Mouse (Mus musculus) limb, embryonic 12.5 days (tissue): ENCODE results near the gene Npas2. TPM values are rescaled to one million over a fixed set of nuclear protein-coding genes. Genes with fewer than 3 reads are reported as not detected.

Source experiments
- ATAC-seq: fragments of 200-750 bp; cut with Nextera tagmentation; 2 replicates; pipeline ENCODE4 v1.8.0; 2017; ENCODE audit warnings: low read depth, moderate TSS enrichment; ENCODE audit not compliant: insufficient number of reproducible peaks, insufficient read depth, low FRiP score, low TSS enrichment
- H3K27ac ChIP-seq: fragments of 300-500 bp; sonication (generic); 2 replicates; pipeline ENCODE4 v1.5.1; 2016; ENCODE audit warnings: mild to moderate bottlenecking, moderate library complexity
- H3K27me3 ChIP-seq: fragments of 300-500 bp; sonication (generic); 2 replicates; pipeline ENCODE4 v1.6.1; 2016; ENCODE audit warnings: mild to moderate bottlenecking, moderate library complexity
- H3K36me3 ChIP-seq: fragments of 300-500 bp; sonication (generic); 2 replicates; pipeline ENCODE4 v1.6.1; 2016; ENCODE audit warnings: mild to moderate bottlenecking, moderate library complexity
- H3K4me1 ChIP-seq: fragments of 300-500 bp; sonication (generic); replicated peaks from 2 replicates; pipeline ENCODE4 v1.6.1; 2016
- H3K4me2 ChIP-seq: fragments of 300-500 bp; sonication (generic); 2 replicates; pipeline ENCODE4 v1.6.1; 2016; ENCODE audit warnings: mild to moderate bottlenecking, moderate library complexity
- H3K4me3 ChIP-seq: fragments of 300-500 bp; sonication (generic); replicated peaks from 2 replicates; pipeline ENCODE4 v1.5.1; 2016; ENCODE audit warnings: mild to moderate bottlenecking
- H3K9ac ChIP-seq: fragments of 300-500 bp; sonication (generic); replicated peaks from 2 replicates; pipeline ENCODE4 v1.6.1; 2016; ENCODE audit warnings: mild to moderate bottlenecking, moderate library complexity
- H3K9me3 ChIP-seq: fragments of 300-500 bp; sonication (generic); 2 replicates; pipeline ENCODE4 v1.6.1; 2016; ENCODE audit warnings: mild to moderate bottlenecking, moderate library complexity
- WGBS: fragments of 180-500 bp; shearing (Covaris S2); methylation state at CpG from one replicate; pipeline ENCODE4 v1.1.7; 2016; 5-methylcytosine and 5-hydroxymethylcytosine counted together
- polyA plus RNA-seq: library from polyadenylated mRNA; unstranded; fragments of >200 nt; fragmentation: Nextera tagmentation; extraction: Ambion mirVana; gene quantifications from 2 replicates; pipeline ENCODE4 v1.2.1, GENCODE M21; 2016

The Npas2 gene
- polyA plus RNA-seq, 1 experiment from 2014 or later: 0.29 TPM

DNA sequence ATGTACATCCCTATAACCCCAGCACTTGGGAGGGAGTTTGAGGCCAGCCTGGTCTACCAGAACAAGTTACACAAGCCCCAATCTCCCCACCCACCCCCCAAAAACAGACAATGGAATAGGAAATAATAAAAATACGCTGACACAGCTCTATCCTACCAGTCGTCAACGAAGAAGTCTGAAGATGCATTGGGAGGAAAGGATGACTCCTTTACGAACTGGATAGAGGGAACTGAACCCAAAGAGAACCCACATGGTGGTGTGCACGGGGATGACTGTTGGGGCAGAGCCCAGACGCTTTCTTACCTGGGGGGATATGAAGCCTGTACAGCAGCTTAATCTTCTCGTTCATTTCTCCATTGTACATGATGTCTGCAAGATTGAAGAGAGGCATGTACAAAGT, 182.6 kb downstream of the Npas2 start:
- Histone ChIP-seq H3K9ac (no peak overlapping the region), H3K4me3 (no peak overlapping the region), H3K4me2 (no peak overlapping the region), H3K4me1 (no peaks in the 10 kb centered on the region), H3K27me3 (no peaks in the 10 kb centered on the region), H3K27ac (no peak overlapping the region), H3K36me3 (peaks cover 39% of the 10 kb centered on the region), H3K9me3 (no peaks in the 10 kb centered on the region)
- 86% methylated on average over 7 of the region's 7 CpGs for WGBS
- ATAC-seq: no peak

DNA sequence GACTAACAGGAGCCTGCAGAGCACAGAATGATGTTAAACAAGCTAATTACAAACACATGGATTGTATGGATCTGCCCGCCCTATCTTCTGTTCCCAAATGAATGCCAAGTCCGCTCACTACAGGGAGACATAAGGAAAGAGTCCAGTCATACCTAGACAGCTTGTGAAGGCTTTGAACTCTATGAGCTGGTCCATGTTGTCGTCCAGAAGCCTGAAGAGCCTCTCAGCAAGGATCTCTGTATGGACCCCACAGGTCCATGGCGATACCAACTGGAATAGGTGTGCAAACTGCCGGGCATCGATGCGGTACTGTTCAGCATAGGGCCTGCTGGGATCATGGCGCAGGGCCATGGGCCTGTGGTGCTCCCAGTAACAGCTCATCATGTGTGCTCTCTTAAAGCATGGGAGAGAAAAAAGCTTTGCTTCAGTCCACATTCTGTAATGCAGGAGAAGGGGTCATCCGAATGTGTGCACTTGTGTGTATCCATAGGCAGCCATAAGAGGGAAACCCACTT, 183.3 kb downstream of the Npas2 start:
- WGBS: 93% methylated on average over 9 of the region's 9 CpGs
- no peak for ATAC-seq

DNA sequence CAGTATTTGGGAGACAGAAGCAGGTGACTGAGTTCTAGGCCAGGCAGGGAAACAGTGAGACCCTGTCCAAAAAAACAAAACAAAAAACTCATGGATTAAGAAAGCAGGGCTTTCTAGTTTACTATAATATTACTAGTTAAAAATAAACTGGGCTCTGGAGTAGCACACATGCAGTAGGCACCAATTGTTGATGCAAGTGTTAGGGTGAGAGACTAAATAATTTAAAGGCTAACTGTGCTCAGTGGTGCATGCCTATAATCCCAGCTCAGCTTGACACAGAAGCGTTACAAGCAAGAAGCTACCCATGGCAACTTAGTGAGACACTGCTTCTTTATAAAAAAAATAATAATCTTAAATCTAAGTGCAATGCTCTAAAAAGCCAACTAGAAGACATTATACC, 185.0 kb downstream of the Npas2 start:
- no peak overlapping the region for H3K4me3 ChIP-seq

More for the DNA sequence above, 183.3 kb downstream of the Npas2 start:
- Histone ChIP-seq H3K4me1 (no peaks in the 10 kb centered on the region), H3K36me3 (peaks cover 33% of the 10 kb centered on the region), H3K27me3 (no peaks in the 10 kb centered on the region), H3K9ac (no peak overlapping the region), H3K9me3 (no peaks in the 10 kb centered on the region), H3K27ac (no peak overlapping the region), H3K4me2 (no peak overlapping the region), H3K4me3 (no peak overlapping the region)

DNA sequence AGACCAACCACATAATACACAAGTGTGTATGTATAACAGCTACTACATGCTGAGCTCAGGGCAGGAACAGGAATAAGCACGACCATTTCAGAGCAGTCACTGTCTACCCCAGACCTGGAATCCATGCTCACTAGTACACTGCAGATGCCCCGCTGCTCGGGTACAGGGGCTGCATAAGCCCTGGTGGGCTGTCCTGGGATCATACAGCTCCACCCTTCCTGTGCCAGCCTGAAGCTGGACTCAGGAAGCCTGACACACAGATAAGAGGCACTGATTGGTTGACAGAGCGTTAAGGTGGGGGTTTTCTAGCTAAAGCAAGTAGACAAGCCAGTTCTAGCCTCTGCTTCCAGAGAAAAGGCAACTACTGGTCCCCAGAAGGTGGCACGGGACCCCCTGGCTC, 185.5 kb downstream of the Npas2 start:
- no peak overlapping the region for H3K9ac ChIP-seq
- ATAC-seq: no peak
- H3K36me3 ChIP-seq: peaks cover 10% of the 10 kb centered on the region
- H3K4me2 ChIP-seq: no peak overlapping the region
- H3K4me3 ChIP-seq: no peak overlapping the region
- WGBS: 77% methylated on average over 5 of the region's 5 CpGs
- H3K4me1 ChIP-seq: no peaks in the 10 kb centered on the region
- no peak overlapping the region for H3K27ac ChIP-seq
- H3K27me3 ChIP-seq: no peaks in the 10 kb centered on the region
- H3K9me3 ChIP-seq: no peaks in the 10 kb centered on the region

More for the DNA sequence above, 185.0 kb downstream of the Npas2 start:
- H3K27me3 ChIP-seq: no peaks in the 10 kb centered on the region
- no peaks in the 10 kb centered on the region for H3K9me3 ChIP-seq
- no peak overlapping the region for H3K4me2 ChIP-seq
- WGBS: 85% methylated on average over 1 of the region's 1 CpGs
- peaks cover 15% of the 10 kb centered on the region for H3K36me3 ChIP-seq
- no peaks in the 10 kb centered on the region for H3K4me1 ChIP-seq
- H3K27ac ChIP-seq: no peak overlapping the region
- no peak for ATAC-seq
- H3K9ac ChIP-seq: no peak overlapping the region

DNA sequence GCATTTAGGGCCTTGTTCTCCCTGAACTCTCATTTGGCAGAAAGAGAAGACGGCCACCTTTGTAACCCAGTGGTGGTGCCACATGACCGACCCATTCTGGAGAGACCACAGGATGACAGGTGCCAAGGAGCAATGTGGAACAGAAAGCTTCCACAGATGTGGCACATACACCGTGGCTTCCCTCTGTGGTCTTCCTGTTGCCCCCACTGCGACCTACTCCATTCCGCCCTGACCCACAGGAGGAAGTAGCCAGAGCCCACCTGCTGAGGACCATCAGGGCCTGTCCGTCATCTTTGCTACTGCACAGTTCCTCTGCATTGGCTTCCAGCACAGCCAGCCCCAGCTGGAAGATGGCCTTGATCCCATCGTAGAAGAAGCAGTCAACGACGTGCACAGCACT, 187.5 kb downstream of the Npas2 start:
- Histone ChIP-seq H3K27me3 (no peaks in the 10 kb centered on the region), H3K9ac (no peak overlapping the region), H3K27ac (no peak overlapping the region), H3K36me3 (0 out of 2 replicates have a peak, but pooled peaks cover 5% of the 10 kb centered on the region), H3K4me2 (no peak overlapping the region), H3K4me1 (no peaks in the 10 kb centered on the region), H3K4me3 (no peak overlapping the region), H3K9me3 (no peaks in the 10 kb centered on the region)
- no peak for ATAC-seq
- WGBS: 86% methylated on average over 9 of the region's 9 CpGs

DNA sequence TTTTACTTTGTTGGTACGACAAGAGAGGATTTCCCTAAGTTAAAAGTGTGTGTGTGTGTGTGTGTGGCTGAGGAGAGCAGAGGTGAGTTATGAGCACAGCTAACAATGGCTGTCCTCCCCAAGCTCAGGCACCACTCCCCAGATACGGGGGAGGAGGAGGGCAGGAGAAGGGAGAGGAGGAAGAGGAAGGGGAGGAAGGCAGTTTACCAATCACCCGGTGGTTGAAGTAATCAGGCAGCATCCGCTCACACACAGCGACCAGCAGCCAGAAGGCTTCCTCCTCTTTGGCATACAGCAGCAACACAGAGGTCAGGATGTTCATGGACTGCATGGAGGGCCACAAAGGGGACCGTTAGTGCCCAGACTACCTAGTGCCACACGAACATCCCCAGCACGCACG, 191.4 kb downstream of the Npas2 start:
- ATAC-seq: no peak
- Histone ChIP-seq H3K36me3 (no peaks in the 10 kb centered on the region), H3K9me3 (no peaks in the 10 kb centered on the region), H3K27ac (no peak overlapping the region), H3K27me3 (no peaks in the 10 kb centered on the region), H3K4me2 (no peak overlapping the region), H3K9ac (no peak overlapping the region), H3K4me3 (no peak overlapping the region), H3K4me1 (no peaks in the 10 kb centered on the region)
- 85% methylated on average over 9 of the region's 9 CpGs for WGBS

DNA sequence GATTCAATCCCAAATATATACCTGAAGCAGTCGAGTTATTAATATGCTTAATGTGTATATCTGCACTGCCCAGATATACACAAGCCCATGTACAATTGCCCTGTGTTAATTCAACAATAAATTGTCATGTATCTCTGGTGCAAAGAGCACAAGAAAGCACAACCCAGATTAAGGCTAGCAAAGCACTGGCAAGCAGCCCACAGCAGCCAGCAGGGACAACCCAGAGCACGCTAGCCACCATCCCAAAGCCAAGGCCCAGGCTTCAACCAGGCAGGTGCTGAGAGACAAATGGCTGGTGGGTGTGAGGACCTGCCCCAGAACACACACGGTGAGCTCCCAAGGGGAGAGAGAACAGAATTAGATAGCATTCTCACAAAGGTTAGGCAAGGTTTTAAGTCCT, 192.9 kb downstream of the Npas2 start:
- WGBS: 57% methylated on average over 3 of the region's 3 CpGs
- H3K27me3 ChIP-seq: peaks cover 6% of the 10 kb centered on the region
- no peak for ATAC-seq
- H3K4me3 ChIP-seq: no peak overlapping the region
- no peaks in the 10 kb centered on the region for H3K9me3 ChIP-seq
- no peak overlapping the region for H3K9ac ChIP-seq
- no peaks in the 10 kb centered on the region for H3K4me1 ChIP-seq
- no peaks in the 10 kb centered on the region for H3K36me3 ChIP-seq
- no peak overlapping the region for H3K4me2 ChIP-seq
- H3K27ac ChIP-seq: no peak overlapping the region

DNA sequence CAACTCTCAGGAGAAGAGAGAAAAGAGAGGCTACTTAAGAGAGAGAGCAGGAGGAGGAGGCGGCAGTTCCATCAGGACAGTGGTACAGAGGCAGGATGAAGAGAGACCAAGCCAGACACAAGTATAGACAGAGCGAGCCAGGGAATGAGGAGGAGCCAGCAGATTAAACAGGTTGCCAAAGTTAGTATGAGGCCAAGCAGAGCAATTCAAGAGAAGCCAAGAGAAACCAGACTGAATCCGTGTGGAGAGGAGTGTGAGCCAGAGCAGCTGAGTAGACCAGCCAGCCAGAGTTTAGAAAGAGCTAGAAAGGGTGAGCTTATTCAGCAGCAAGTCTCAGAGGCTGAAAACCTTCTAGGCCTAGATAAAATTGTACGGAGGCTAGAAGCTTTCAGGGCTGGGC, 194.0 kb downstream of the Npas2 start:
- no peak overlapping the region for H3K4me2 ChIP-seq
- H3K4me3 ChIP-seq: no peak overlapping the region
- no peak for ATAC-seq
- H3K9ac ChIP-seq: no peak overlapping the region
- no peaks in the 10 kb centered on the region for H3K9me3 ChIP-seq
- H3K27me3 ChIP-seq: peaks cover 8% of the 10 kb centered on the region
- H3K36me3 ChIP-seq: no peaks in the 10 kb centered on the region
- no peak overlapping the region for H3K27ac ChIP-seq
- H3K4me1 ChIP-seq: no peaks in the 10 kb centered on the region
- 79% methylated on average over 4 of the region's 4 CpGs for WGBS

DNA sequence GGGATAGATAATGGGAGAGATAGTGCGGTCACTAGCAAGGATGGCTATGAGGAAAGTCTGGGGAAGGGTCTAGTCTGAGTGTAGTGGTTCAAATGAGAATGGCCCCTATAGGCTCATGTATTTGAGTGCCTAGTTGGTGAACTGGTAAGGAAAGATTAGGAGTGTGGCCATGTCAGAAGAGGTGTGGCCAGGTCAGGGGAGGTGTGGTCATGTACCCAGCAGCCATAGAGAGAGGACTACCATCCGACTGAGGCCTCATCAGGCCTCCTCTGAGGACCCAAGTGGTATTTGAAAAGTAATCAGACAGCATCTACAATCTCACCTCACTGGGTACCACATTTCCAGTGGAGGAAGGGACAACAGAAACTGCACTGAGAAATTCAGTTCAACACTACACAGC, 194.6 kb downstream of the Npas2 start:
- 80% methylated on average over 2 of the region's 2 CpGs for WGBS
- ATAC-seq: no peak
- no peak overlapping the region for H3K9ac ChIP-seq
- no peaks in the 10 kb centered on the region for H3K36me3 ChIP-seq
- peaks cover 8% of the 10 kb centered on the region for H3K27me3 ChIP-seq
- H3K4me3 ChIP-seq: no peak overlapping the region
- H3K27ac ChIP-seq: no peak overlapping the region
- H3K9me3 ChIP-seq: no peaks in the 10 kb centered on the region
- H3K4me2 ChIP-seq: no peak overlapping the region
- H3K4me1 ChIP-seq: no peaks in the 10 kb centered on the region; the same call in 1 of the 2 replicates

DNA sequence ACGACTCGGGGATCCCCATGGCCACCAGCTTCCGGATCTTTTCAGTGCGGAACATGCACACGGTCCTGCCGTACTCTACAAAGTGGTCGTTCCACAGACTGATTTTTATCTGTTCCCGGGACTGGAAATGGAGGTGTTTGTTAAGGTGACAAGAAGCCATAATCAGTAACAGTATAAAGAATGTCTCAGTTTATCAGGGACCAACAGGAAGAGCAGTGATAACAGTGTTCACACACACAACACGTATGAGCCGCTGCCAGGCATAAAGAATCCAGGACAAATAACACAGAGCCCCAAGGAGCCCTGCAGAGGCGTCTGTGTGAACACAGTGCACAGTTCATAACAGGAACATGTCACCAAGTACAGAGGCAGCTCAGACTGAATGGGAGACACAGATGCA, 195.8 kb downstream of the Npas2 start:
- Histone ChIP-seq H3K27me3 (peaks cover 8% of the 10 kb centered on the region), H3K9ac (no peak overlapping the region), H3K9me3 (no peaks in the 10 kb centered on the region), H3K4me1 (peaks cover 4% of the 10 kb centered on the region), H3K4me2 (no peak overlapping the region), H3K4me3 (no peak overlapping the region), H3K27ac (no peak overlapping the region), H3K36me3 (no peaks in the 10 kb centered on the region)
- 91% methylated on average over 11 of the region's 11 CpGs for WGBS
- no peak for ATAC-seq

DNA sequence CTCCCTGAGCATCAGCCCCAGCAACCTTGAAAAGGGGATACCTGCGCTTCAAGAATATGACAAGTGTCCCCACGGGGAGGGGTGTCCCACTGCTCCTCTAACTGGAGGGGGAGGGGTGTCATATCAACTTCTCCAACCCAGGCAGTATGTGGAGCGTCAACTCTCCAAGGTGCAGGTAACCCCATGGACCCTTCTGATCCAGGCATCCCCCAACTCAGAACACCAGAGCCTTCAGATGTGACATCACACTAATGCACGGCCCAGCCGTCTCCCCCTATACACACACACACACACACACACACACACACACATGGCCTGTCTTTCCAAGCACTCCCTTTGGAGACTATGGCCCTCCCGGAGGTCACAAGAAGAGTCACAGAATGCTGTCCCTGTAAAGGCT, 198.1 kb downstream of the Npas2 start:
- no peak overlapping the region for H3K9ac ChIP-seq
- no peak overlapping the region for H3K4me2 ChIP-seq
- H3K9me3 ChIP-seq: no peaks in the 10 kb centered on the region
- peaks cover 8% of the 10 kb centered on the region for H3K27me3 ChIP-seq
- 92% methylated on average over 6 of the region's 6 CpGs for WGBS
- H3K36me3 ChIP-seq: no peaks in the 10 kb centered on the region
- no peak overlapping the region for H3K27ac ChIP-seq
- H3K4me3 ChIP-seq: no peak overlapping the region
- ATAC-seq: no peak
- peaks cover 4% of the 10 kb centered on the region for H3K4me1 ChIP-seq

DNA sequence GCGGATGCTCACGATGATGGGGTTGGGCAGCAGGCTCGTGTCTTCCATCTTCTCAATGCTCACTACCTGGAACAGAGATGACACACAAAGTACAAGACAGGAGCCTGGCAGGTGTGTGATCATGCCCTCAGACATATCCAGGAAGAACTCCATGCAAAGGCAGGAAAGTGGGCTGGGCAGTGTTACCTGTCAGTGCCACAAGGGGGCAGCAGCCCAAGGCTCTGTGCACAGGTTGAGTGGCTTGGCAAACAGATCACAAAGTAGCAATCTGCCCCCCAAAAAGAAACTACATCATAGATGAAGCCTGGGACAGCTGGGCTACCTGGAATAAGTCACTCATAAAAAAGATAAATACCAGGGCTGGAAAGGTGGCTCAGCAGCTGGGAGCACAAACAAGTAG, 198.7 kb downstream of the Npas2 start:
- no peak for ATAC-seq
- WGBS: 66% methylated on average over 3 of the region's 3 CpGs
- H3K36me3 ChIP-seq: no peaks in the 10 kb centered on the region; the same call in 1 of the 2 replicates

More for the DNA sequence above, 198.7 kb downstream of the Npas2 start:
- Histone ChIP-seq H3K4me3 (no peak overlapping the region), H3K4me2 (no peak overlapping the region), H3K4me1 (peaks cover 4% of the 10 kb centered on the region), H3K9me3 (0 out of 2 replicates have a peak, but pooled peaks cover 2% of the 10 kb centered on the region), H3K9ac (no peak overlapping the region), H3K27me3 (peaks cover 8% of the 10 kb centered on the region), H3K27ac (no peak overlapping the region)
